Mouse (Mus musculus): Measurements from ENCODE around the gene Celf2. TPM values are rescaled to one million over a fixed set of nuclear protein-coding genes. Genes with fewer than 3 reads are reported as not detected.

The Celf2 gene
- total RNA-seq, 2 experiments from 2014 or later, result 36.6 to 50.3 TPM

DNA sequence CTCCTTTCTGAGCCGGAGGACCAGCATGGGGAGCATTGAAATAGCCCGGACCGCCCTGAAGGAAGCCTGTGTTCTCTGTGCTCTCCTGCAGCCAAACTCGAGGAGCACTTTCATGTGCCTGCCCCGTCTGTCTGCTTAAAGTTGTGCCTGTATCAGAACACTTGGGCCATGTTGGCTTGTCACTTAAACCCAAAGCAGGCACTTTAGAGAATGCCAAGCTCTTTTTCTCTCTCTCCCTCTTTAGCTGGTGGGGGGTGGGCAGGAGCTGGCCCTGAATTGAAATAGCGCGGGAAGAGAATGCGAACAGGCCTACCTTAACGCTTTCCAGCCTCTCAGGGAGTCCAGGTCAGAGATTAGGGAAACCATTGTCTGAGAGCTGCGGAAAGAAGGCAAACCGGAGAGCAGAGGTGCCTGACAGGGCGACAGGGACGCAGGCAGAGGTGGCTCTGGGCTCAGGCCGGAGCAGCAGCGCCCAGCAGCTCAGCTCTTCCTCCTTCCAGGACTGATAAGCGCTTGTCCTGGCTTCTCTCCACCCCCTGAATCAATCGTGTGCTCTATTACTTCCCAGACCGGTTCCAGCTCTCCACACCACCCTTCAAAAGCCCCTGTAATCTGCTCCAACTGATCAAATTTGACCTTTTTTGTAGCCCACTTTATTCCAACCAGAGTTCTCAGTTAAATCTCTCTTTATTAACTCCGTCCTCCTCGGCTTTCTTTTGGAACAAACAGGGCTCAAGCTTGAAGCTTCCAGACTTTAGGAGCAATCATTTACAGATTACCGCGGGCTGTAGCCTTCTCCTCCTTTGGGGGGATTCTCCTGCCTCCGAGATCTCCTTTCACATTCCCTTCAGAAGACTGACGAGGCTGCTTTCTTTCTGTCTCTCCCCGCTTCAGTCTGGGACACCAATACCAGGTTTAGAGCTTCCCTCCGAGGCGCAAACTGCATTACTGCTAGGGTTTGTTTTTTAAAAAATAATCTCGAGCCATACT is 428.3 kb downstream of the Celf2 start:
- peak; percentile 38 to 44 for DNase-seq

DNA sequence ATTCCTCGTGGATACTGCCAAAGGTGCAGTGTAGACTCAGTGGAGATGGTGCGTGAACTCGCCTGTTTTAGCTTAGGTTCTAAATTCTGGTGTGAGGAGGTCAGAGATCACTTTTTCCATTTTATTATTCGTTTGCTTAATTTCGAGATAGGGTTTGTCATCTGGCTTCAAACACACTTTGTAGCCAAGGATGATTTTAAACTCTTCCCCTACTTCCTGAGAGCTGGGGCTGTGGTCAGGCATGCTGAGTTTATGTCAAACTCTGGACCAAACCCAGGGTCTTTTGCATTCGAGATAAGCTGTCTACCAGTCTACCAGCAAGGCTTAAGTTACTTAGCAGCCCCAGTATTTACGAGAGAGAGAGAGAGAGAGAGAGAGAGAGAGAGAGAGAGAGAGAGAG is 429.3 kb downstream of the Celf2 start:
- DNase-seq, result no peak

DNA sequence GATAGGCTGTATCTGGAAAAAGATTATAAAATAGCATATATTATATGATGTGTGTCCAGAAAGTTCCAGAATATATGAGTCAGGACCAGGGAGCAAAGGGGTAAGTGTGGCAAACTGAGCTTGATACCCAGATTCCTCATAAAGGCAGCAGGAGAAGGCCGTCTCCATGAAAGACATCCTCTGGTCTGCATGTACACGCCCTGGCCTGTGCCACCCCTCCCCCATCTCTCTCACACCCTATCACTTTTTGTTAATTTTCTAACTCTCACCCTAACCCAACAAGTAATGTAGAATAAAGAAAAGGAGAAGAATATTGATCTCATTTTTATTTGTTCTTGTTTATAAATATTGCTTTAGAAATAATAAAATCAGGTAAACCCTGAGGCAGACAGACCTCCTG is 430.0 kb downstream of the Celf2 start:
- DNase-seq, result no peak

DNA sequence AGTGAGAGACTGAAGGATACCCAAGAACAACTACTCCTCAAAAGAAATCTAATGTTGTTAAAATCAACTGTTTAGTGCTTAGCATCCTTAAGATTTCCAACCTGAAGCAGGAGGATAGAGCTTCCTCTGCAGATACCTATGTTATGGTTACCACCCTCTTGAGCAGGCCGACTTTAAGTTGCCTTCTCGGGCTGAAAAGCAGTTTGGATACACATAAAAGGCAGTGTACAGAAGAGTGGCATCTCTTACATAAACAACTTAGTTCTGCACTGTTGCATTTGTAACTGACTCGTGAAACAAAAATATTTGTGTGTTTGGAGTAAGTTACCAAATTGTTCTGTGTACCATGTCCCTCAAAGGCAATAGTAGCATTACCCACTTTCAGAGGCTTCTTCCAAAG is 435.6 kb downstream of the Celf2 start:
- DNase-seq, result no peak

DNA sequence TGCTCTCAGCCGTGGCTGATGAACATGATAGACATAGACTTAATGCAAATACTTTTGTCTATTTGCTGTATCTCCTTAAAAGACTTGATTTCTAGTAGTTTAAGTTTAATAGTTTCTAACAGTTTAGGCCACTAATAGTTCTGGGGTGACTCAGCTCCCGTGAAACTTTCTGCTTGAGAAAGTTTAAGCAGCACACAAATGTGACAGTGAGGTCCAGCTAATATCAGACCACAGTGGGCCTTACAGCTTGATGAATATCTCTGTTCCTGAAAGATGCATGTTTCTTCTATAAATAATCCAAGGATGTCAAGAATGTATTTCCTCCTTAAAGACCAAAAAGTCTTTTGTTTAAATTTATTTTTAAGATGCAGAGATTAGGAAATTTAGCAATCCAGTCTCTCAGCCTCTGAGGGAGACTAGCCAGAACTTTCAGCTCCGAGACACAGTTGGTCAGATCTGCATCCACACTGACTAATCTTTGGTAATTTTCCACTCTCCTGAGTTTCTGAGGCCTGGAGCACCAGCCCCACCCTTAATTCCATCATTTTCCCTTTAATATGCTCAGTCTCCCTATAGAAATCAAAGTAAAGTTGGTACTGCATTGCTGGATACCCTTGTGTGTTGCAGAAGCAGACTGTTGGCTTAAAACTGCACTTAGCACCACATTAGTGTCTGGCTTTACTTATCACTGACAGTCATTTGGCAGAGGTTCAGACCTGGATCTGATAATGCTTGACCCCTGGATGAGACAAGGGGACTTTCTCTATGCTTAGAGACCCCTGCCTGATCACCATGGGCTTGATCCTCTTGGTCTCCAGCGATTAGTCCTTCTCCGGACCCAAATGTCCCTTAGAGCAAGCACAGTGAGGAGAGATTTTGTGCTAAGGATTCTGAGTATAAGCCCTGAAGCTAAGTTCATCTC is 436.8 kb downstream of the Celf2 start:
- no peak for DNase-seq

DNA sequence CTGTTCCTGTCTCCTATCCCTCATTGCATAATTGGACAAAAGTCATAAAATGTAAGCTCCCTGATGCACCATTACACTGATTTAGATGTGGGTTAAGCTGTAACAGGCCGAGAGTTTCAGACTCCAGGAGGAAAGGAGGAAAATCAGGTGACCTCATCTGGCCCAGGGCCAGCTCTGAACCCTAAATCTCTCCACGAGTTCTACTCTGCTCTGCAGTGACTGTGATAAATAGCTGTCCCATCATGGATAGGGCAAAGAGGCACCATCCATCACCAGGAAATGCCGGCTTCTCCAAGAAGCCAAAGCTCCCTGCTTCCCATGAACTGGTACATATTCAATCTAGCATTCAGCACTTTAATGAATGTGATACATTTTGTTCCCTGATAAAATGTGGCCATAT is 439.9 kb downstream of the Celf2 start:
- no peak for DNase-seq

DNA sequence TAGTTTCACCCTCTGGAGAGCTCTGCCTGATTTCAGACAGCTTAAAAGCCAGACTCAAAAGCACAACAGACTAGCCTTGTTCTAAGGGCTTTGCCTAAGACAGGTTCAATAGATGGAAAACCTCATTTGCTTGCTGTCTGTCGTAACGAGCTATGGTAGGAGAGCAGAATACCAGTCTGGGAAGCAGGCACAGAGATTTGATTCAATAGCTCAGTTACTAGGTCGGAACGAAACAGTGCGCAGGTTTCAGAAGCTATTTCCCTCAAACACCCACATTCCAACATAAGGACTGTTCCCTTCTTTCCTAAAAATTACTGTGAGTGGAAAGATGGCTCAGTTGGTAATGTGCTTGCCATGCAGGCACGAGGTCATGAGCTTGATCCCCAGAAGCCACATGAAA is 441.1 kb downstream of the Celf2 start:
- no peak for DNase-seq

DNA sequence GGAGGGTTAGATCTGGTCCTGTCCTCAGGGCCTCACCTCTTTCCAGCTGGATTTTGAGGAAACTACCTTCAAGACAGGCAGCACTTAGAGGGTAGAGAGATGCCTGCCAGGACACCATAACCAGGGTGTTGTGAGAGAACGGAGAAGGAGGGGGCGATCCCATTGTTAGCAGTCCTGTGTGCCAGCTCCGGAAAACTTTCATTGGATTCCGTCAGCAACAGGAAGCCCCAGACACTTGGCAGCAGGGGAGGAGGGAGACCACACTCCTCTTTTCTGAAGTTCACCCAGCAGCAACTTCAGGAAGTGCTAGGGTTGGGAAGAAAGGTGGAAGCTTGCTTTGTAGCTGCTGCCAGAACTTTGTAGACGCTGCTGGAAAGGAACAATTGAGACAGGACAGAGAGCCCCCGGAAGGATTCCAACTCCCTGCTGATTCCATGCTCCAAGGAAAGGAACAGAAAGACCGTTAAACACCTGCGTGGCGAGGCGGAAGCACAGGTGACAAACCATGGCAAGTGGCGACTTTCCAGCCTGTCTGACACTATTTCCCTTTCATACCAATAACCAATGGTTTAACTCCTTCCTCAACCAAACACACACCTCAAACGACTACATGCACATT is 445.7 kb downstream of the Celf2 start:
- no peak for DNase-seq

DNA sequence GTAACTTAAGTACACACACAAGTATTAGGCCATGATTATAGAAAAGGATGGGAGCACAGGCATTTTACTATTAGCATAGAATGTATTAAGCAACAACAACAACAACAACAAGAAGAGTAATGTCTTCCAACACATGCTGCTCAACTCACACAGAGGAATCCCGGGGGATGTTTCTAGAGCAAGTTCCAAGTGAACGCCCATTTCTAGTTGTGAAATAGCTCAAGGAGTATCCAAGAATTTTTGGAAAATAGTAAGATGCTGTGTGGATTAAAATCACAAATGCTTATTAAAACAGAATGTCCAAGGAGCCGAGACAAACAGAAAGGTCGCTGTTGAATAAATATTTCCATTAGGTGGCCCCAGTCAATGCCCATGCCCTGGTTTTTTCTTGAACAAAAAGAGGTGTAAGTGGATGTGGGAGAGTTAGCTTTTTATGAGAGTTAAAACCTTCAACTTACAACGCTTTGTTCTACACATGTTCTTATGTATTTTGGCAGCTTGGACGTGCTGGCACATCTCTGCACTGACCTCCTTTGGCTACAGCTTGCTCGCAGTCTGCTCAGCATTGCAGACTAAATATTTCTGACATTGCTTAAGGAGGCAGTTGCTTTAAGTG is 448.8 kb downstream of the Celf2 start:
- no peak for DNase-seq

DNA sequence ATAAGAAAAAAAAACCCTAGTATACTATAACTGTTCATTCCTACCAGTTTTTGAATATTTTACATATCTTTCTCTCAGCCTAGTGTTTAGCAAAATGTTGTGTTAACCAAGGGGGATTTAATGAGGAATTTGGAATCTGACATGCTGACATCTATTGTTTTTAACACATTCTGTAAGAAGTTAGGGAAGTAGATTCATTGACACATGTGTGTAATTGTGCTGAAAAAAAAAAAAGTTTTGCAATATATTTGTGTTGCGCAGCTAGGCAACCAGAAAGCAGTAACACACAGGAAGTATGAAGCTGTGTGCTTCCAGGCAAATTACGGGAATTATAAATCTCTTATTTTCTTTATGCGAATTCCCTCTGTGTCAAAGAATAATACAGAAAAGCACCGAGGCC is 453.0 kb downstream of the Celf2 start:
- no peak for DNase-seq

DNA sequence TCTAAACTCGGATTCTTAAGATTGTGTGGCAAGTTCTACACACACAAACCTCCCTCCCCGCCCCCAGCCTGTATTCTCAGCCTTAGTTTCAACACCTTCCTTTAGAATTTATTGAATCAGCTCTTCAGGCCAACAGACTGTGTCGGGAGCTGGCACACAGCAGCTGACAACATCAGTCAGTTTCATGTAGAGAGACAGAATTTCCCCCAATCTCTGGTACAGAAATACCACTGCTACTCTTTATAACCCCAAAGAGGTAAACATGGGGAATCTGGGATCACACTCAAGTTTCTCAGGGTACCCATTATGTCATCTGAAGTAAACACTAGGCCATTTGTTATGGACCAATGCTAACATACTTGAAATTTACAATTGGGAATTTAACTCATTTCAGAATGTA is 453.4 kb downstream of the Celf2 start:
- peak in 1 of 2 experiments; percentile 5 for DNase-seq

DNA sequence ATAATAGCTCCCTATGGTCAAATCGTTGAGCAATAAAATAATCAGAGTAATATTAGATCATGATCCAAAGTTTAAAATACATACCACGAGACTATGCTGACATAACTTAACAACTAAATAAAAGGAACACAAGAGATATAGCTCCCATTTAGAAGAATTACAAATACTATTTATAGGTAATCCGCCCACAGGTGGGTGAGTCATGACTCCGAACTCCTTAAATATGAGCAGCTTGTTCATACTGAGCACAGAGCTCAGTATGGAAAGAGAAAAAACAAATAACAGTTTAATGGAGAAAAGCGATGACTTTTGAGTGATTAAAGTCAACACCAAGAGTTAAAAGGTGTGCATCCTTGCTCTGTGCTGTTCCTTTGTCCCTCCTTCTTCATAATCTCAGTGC is 458.3 kb downstream of the Celf2 start:
- DNase-seq, result no peak

DNA sequence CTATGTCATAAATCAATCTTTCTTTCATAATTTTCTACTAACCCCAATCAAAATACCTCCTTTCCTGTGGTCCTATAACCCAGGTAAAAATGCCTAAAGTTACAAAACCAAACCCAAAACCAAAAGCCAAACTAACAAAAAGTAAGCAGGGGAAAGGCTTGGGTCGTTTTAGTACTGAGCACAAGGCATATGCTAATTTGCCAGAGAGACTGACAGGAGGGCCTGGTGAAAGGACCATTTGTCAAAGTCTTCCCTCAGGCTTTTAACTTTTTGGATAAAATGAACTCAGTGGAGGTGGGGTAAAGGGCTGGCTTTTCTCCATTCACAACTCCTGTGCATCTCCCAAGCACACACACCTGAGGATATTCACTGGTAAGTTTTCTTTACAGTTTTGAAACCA is 463.2 kb downstream of the Celf2 start:
- DNase-seq, result no peak

DNA sequence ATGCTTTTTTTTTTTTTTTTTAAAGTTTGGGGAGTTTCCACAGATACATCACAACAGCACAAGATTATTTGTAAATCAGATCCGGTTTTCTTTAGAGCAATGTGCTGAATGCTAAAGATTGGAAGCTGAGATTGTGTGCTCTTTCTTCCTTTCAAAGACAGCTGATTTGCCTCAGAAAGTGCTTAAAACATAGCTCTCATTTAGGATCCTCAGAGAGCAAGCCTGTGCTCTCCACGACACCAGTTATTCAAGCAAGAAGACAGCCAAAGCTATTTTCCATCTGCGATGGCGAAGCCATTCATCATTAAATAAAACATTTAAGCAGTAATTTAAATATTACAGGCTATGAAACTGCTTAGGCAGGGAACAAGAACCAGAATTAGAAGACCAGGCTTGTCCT is 463.8 kb downstream of the Celf2 start:
- no peak for DNase-seq

DNA sequence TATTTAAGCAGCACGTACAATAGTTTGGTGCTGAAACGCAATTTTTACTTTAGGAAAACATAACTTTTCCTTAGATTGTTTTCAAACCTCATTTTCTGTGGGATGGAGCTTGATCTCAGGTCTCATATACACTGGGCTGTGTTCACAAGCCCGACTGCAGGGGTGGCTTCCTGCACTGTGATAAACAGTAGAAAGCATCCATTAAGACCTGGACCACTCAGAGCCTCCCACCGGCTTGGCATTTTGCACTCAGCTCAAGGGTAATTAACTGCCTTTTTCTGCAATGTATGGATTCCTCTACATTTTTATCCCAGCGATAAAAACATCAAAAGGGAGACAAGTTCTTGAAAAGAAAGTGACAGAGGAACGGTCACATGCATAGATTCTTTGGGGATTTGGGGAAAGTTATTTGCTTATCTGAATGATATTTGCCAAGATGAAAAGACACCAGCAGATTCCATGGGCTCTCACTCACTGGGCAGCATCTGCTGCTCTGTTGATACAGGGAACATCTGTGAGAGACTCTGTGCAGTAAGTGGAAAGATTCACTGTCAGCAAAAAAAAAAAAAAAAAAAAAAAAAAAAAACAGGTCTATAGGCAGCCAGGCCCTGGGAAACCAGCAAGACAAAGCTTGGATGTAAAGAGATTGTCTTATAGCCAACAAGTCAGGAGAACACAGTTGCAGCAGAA is 465.4 kb downstream of the Celf2 start:
- no peak for DNase-seq

DNA sequence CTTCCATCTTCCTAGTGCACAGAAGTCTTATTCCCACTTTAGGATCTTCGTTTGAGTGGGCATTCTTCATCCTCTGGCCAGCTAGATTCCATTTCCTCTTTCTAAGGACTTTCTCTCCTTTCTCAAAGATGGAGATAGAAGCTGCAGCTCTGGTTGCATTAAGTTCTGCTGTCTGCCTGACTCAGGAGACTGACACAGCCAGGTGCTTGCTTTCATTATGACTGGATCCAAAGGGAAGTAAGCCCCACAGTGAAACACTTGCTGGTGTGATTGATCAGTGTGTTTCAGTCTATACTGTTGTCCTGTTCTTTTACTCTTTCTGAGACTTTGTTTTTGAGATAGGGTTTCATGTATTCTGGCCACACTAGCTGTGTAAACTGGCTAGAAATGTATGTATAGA is 468.4 kb downstream of the Celf2 start:
- no peak for DNase-seq

DNA sequence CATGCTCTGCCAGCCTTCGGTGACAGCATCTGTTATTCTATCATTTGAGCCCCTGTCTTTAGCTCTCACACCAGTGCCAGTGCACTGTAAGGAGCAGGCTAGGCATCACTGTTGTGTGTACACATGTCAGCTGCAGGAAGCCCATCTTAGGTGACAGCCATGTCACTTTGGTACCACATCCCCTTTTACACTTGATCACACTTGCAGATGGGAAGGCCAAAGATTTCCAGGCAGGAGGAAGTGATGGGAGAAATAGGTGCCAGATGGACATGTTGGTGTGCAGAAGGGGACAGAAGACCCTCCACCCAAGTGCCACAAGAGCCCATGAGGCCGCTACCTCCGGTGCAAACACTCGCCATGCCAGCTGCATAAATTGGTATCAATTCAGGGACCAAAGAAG is 470.4 kb downstream of the Celf2 start:
- no peak for DNase-seq

DNA sequence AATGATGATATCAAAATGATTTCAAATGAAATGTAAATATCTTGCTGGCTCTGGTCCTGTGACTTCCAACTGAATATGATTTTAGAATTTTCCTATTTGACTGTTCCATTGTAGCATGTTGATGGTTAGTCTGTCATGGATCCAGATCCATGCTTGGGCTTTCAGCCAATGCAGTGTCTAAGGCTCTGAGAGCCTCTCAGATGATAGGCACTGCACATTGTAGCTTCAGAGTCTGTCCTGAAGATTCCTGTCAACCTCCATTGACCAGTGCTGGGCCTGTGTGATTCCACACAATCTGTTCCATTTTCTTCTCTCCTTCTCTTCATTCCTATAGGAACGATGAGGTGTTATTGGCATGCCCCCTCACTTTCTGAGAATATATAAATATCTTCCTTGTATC is 478.0 kb downstream of the Celf2 start:
- no peak for DNase-seq

DNA sequence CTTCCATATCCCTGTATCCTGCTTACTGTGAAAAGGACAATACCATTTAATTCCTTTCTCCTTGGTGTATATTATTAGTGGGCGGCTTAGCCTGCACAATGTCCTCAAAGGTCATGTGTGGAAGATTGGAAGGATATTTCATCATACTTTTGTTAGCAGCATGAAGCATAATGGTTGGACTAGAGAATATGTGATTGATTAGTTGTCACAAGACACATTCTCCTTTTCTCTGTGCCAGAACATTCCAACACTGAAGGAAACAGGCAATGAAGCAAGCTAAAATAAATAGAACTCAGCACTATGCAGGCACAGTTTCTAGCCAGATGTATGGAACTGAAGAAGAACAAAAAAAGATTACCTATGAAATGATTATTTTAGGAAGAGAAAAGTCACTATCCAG is 482.6 kb downstream of the Celf2 start:
- no peak for DNase-seq

DNA sequence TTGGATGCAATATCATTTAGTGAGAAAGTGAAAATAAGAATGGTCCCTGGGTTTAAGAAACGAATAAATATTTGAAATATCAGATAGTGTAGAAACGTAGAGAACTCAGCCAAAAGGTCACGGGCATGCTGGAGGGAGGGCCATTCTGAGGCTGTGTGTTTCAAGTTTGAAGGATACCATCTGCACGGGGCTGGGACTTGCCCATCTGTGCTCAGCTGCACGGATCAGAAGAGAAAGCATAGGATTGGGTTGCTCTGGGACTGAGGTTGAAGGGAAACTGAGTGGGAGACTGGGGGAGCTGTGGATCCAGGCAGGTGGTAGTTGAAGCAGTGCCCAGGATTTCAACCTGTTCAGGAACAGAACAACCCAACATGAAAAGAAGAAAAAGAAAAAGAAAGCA is 483.8 kb downstream of the Celf2 start:
- peak; percentile 6 to 11 for DNase-seq

DNA sequence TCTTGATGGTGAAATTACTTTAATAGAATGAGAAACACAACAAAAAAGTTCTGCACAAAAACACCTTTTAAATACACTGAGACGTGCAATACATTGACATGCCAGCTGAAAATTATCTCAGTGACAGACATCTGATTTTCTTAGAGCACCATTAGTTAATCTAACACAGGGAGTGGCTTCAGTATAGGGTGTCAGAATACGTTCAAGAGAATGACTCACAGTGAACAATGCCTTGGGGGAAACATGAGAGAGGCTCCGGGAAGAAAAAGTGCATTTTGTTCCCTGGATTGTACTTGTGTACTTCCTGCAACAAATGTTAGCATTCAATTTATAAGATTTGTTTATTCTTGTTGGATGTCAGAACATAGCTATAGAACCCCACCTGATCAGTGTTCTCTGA is 487.2 kb downstream of the Celf2 start:
- DNase-seq, result no peak

Data from adrenal gland, postnatal 36 days (tissue).